Mouse (Mus musculus): ENCODE data around the gene Dph1.
A peak's percentile ranks its signal among the peaks of the same experiment; 100 is the strongest.

The Dph1 gene

DNA sequence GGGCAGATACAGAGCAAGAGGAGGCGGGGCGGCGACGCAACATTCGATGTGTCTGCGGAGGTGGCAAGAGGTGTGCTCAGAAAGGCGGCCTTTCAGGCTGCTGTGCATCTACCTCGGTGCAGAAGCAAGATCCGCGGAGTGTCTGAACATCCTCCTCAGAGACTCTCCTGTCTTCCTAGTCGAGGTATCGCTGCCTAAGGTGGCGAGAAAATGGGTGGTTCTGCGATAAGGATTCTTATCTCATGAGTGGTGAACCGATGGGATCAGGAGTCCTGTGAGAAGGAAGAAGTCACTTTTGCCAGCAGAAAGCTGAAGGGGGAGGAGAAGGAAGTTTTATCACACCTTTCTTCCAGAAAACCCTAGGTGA is 17.3 kb downstream of the Dph1 start:
- DNase-seq (ENCODE audit: low spot score) = no peak

DNA sequence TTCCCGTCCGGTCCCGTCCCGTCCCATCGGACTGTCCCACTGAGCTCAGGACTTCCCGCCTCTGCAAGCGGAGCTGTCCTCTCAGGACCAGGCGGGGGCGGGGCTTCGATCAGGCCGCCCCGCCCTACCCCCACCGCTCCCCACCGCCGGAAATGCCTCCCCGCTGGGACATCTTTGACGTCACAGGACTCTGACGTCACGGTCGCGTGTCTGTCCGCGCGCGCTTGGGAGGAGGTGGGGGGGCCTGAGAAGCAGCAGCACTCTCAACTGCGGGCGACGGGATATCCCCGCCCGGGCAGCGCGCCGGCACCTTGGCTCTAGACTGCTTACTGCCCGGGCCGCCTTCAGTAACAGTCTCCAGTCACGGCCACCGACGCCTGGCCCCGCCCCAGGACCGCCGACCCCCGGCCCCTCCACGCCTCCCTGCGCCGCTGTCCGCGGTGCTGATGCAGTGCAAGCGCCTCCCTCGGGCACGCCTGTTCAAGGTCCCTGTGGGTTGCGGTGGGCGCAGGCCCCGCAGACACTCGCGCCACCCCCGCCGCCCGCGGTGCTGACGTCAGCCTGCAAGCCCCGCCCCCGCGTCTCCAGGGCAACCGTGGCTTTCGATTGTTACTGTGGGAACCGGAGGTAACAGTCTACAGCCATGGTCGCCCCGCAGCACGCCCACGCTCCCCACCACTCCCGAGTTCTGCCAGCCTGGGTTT is 17.8 kb downstream of the Dph1 start:
- peak; percentile 88 for DNase-seq (ENCODE audit: low spot score)

DNA sequence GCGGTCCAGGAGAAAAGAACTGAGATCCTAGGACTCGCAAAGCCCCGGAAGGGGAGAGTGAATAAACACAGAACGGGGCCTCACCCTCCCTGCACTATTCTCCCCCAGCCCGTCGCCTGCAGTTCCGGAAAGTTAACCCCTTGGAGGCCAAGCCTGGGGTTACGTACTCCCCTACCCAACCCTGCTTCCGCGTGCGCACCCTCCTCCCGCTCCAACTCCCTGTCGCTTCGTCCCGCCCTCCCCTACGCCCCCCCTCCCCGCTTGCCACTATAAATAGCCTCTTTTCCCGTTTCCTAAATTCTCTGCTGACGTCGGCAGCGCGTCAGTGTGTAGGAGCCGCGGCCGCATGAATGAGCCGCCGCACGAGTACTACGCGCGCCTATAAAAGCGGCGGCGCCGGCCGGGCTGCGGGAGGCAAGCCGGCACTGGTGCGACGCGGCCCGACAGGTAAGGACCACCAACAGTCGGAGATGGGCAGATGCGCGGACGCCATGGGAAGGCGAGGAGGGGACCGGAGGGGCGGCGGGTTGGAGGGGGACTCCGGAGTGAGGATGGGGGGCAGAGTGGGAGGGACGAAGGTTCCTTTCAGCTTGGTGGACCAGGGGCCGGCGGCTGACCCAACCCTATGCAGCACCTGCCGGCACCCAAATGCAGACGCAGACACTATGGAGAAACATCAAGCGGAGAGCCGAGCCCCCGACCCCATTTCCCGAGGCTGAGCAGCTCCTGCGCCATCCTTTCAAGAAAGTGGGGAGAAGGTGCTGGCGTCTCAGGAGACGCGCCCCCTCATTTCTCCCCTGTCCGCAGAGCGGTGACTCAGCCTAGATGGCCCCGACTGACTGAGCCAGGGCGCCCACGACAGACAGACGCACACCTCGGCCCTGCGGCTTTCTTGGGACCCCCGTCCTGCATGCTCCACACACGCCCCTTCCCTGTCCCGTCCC is 18.6 kb downstream of the Dph1 start:
- DNase-seq (ENCODE audit: low spot score) = no peak

DNA sequence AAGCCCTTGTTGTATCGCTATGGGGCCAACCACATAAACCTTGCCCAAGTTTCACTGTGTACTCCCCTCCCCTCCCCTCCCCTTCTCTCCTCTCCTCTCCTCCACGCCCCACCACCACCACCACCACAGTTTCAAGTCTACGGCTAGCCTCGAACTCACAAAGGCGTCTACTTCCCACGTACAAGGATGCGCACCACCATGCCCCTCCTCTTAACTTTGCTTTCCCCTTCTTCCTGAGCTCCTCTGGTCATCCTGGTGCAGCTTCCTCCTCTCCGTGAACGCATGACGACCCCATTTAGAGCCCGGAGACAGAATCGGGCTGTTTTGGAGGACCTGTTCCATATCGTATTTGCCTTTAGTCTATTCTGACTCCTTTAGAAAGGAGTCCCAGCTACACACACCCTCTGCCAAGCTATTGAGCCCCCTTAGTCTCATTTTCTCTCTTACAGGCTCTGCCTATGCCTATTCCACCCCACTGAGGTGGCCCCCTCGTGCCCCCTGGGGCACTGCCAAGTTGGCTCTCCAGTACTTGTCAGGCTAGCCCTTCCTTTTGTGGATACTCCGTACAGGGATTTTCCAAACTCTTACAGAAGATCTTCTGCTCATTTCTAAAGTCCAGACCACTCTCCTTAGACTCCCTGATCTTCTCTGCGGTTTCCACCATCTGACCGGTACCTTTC is 19.7 kb downstream of the Dph1 start:
- DNase-seq (ENCODE audit: low spot score) = no peak

DNA sequence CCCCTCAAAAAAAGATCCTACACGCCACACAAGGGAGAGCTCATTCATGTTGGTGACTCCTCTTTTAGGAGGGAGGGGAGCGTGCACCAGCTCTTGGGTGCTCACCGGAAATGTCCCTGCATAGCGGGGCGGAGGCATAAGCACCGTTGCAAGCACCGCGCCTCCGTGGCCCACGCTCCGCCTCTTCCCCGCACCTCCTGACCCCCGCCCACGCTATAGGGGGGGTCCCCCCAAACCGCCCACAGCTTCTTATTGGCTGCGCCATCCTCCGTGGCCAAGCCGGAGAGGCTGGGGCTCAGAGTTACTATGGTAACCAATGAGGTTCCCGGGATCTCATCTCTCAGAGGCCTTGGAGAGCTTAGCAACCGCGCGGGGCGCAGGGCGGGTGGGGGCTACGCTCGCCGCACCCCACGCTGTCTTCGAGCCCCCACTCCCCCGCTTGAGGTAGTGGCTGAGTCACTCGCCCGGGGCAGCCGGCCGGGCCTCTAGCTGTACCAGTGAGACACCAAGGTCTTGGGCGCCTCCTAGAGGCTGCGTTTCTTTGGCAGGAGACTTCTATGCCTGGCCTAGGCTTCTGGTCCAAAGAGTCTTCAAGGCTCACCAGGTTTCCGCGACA is 20.8 kb downstream of the Dph1 start:
- peak; percentile 93 for DNase-seq (ENCODE audit: low spot score)

DNA sequence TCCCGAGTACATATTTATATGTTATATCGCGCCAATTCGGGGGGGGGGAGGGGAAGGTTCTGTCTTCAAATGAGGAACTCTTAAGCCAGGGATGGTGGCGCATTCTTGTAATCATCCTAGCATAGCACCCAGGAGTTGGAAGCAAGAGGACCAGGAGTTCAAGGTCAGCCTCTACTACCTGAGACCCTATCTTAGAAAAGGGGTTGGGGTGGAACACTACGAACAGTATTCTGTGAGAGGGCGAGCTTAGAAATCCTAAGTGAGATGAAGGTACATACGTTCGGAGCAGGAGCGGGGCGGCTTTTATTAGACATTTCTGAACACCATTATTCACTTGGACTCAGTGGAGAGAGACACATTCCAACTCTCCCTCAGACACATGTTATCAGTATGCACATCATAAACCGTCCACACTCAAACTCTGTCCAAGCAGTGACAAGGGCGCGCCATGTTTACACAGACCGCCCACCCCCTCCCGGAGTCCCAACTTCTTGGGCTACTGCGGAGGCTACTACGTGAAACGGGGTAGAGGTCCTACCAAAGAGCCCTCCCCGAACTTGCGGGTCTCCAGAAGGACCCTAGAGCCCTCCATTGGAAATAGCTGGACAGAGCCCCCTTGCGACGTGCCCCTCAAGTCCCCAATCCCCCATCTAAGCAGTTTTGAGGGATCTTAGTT is 21.5 kb downstream of the Dph1 start, which contains the start of gene Hic1:
Gene Hic1, minus strand, starts transcription at position 115 of the 676 bp plus-strand sequence.
- no peak for DNase-seq (ENCODE audit: low spot score)

DNA sequence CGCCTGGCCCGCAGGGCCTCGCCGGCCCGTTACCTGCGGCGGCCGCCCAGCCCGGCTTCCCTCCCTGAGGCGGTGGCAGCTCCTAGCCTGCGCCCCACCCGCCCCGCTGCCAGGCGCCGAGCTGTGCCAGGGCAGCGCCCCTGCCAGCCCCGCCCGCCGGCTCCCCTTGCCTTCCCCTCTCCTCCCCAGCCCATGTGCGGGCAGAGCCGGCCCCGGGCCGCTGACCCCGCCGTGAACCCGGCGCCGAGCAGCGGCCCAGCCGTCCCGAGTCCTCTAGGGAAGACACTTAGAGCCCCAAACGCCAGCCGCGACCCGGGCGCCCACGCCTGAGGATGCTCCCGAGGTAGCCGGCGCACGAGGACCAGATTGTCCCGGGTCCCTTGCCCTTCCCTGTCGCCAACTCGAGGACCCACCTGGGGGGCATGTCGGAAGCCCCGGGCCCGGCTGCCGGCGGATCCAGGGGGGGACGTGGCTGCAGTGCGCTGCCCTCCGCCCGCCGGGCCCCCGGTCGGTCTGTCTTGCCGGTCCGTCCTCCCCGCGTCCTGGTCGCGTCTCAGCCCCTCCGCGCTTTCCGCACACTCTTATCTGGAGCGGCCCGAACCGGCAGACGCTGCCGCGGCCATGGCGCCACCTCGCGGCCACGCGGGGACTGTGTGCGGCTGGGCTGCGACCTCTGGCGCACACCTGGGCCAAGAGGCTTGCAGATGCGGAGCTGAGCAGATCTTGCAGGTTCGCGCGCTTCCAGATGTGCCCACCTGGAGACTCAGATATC is 22.3 kb downstream of the Dph1 start:
- DNase-seq (ENCODE audit: low spot score) = peak; percentile 91

DNA sequence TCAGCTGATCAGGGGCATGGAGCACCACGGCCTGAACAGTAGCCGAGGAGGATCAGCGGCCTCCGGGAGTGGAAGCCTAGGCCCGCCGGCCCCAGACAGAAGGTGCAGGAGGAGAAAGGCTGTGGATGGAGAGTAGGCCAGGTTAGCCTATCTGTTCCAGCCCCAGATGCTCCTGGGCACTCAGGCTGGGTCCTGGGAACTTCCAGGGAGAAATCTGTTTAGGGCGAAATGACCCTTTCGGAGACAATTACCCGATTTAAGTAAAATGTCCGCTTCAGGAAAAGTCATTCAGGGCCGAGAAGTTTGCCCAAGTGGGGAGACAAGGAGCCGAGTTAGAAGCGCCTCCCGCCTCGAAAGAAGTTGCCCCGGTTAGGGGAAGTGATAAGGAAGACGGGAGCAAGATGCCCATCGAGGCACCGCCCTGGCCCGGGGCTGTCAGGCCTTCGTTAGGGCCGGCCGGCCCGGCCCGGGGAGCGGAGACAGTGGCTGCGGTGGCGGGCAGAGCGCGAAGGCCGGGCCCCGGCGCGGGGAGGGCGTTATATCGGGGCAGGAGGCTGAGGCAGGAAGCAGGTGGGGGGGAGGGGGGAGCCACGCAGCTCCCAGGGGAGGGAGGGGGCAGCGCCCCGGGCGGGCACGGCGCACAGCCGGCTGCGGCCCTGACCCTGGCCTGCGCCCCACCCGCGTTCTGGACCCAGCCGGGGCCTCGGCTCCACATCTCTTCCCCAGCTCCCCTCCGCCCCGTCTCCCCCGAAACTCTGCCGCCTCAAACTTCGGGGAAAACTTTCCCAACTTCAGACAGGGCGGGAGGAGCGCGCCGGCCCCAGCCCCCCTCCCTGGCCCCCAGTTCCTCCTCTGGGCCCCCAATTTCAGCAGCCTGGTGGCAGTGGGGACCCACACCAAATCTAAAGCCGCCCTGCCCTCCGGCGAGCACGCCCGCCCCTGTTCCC is 23.1 kb downstream of the Dph1 start:
- no peak for DNase-seq (ENCODE audit: low spot score)

DNA sequence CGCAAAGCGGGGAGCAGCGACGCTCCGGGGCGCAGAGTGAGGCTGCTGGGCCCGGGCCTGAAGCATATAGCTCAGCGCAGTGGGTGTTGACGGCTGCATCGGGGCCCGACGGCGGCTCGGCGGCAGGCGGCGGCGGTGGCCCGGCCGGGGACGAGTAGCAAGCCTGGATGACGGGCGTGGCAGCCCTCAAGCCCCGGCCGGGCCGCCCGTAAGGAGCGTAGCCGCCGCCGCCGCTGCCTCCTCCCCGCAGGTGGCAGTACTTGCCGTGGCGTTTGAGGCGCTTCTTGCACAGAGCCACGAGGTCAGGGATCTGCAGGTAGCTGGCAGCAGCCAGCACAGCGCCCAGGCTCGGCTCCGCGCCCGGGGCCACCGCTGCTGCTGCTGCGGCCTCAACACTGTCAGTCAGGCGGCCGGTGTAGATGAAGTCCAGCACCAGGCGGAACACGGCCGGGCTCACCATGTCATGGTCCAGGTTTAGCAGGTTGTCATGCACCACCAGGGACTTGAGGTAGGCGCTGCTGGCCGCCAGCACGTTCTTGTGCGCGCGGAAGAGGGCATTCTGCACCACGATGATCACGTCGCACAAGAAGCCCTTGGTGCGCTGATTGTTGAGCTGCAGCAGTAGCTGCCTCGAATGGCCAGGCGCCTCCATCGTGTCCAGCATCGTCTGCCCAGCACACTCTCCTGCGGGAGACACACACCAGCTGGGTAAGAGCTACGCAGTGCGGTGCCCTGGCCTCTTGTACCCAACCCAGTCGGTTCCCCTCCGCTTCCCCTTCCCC is 24.0 kb downstream of the Dph1 start:
- peak; percentile 43 for DNase-seq (ENCODE audit: low spot score)

DNA sequence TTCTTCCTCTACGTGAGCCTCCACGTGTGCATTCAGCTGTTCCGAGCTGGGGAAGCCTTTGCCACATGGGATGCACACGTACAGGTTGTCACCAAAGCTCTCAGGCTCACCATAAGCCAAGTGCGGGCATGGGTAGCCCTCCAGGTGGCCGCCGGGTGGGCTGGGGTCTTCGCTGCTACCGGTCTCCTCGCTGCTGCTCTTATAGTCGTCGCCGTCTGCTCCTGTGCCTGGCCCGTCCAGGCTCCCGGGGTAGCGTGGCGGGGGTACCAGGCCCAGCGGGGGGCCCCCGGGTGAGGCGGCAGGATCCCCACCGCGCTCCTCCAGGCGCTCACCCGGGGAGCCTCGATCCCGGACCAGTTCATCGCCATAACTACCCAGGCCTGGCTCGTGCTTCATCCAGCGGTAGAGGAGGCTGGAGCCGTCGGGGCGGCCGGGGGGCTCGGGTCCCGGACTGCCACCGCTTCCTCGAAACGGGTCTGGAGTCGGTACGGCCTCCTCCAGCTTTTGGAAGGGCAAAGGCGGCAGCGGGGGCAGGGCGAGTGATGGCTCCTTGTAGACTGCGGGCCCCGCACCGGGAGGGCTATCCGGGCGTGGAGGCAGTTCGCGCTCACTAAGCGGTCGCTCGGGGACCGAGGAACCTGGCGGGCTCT is 24.7 kb downstream of the Dph1 start:
- DNase-seq (ENCODE audit: low spot score) = no peak

DNA sequence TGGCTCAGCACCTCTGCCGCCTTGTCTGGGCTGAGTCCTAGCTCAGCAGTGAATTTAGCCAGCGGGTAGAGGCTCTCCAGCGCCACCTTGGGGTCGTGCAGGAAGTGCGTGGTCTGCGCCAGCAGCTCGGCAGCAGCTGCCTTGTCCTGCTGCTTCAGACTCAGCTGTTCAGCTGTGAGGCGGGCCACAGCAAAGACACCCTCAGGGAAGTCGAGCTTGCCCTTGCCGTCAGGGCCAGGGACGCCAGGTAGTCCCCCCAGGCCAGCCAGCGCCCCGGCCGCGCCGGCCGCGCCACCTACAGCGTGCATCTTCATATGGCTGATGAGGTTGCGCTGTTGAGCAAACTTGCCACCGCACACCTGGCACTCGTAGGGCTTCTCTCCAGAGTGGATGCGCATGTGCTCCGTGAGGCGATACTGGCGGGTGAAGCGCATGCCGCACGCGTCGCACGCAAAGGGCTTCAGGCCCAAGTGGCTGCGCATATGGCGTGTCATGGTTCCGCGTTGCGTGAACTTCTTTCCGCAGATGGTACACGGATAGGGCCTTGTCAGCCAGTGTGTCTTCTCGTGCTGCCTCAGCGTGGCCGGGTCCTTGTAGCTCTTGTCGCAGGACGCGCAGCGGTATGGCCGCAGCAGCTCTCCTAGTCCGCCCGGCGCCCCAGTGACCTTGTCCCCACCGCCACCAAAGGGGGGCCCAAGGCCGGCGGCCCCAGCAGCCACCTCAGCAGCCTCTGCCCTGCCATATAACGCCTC is 25.4 kb downstream of the Dph1 start:
- peak; percentile 74 for DNase-seq (ENCODE audit: low spot score)

DNA sequence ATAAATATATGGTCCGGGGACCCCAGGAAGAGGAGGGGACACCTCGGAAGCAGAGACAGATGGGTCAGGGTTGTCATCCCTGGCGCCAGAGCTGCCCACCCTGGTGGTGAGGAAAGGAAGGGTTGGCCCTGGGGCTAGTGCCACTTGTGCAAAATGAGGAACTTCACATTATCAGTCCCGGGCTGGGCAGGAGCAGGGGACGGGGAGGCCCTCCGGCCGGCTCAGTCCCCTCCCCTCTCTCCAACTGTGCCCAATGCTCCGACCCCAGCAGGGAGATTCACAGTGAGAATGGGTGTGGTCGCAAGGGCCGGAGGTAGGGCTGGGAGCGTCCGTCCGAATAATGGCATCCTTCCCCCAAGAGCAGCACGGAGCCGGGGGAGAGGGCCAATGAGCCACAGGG is 26.3 kb downstream of the Dph1 start:
- DNase-seq (ENCODE audit: low spot score) = no peak

DNA sequence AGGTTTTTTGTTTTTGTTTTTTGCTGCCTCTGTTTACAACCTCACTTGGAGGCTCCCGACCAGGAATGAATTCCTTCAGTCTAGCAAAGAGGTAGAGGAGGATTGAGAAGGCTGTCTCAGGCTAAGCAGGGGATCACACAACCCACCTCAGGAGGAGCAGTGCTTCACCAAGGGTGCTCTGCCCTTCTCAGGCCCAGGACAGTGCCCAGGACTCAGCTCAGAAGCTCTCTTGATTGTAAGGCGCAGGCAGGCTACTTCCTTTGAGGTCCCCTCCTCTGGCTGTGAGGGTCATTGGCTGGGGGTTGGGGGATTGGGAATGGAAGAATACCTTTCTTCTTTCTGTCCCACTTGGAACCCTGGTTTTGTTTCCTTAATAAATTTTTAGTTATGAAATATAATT is 27.0 kb downstream of the Dph1 start:
- no peak for DNase-seq (ENCODE audit: low spot score)

DNA sequence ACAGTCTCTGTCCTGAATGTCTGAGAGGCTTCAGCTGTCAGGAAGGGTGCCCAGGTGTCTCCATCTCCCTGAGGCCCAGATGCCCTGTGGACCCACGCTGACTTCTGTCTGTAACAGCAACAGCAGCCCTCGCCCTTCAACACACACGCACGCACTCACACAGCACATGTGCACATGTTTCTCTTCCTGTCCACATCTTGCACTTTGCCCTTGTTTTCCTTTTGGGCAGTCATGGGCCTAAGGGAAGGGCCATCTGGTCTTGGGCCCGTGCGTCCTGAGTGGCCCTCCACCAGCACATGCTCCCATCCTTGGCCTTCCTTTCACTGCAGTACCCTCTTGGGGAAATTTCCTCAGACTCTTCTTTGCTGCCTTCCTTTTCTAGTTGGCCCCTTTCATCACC is 27.7 kb downstream of the Dph1 start:
- no peak for DNase-seq (ENCODE audit: low spot score)

DNA sequence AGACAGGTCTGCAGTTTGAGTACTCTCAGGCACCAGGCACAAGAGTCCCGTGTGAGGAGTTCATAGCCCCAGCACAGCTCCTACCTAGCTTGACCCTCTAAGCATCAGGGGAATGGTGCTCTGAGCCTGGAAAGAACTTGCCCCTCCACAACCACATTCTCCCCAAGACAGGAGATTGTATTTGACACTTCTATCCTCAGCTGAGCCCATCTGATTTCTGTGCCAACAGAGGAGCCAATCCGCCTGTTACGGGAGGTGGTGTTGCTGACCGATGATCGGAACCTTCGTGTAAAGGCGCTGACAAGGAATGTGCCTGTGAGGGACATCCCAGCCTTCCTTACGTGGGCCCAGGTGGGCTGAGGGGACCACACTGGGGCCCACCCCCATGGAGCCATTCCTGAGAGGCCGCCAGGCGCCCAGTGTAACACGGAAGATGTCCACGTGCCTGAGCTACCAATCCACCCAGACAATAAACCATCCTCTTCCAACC is 28.4 kb downstream of the Dph1 start:
- no peak for DNase-seq (ENCODE audit: low spot score)

DNA sequence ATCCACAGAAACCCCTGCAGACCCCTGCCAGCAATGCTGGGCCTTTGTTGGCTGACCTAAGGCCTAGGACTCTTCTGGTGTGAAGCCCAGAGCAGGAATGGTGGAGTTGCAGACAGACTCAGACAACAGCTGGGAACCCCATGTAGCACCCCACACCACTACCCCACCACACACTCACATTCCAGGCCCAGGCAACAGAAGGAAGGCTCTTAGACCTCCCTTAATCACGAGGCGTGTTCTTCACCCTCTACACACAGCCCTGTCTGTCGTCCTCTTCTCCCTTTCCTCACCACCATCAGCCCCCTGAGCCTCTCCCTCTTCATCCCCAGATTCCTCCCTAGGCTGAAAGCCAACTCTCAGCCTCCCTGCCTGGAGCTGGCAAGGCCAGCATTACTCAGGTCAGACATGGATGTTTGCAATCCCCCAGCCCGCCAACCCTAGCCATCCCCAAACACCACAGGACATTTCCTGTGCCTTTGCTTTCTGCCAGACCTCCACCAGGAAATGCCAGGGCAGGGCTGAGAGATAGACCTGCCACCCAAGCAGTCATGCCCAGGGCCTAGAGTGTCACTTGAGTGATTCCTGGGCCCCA is 29.5 kb downstream of the Dph1 start:
- no peak for DNase-seq (ENCODE audit: low spot score)

DNA sequence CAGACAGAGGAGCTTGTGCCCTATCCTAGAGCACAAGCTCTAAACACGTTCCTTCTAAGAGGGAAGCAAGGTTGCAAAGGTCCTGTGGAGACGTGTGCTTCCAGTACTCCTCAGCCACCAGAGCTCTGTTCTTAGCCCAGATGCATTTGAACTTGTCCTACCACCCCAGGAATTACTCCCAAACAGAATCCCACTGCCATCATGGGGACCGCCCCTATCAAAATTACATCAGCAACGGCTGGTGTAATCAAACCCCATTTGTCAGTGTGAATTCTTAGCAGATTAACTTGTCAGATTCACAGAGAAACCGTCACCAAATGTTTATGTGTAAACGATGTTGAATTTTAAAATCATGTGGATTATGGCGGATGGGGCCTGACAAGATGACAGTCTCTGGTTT is 30.1 kb downstream of the Dph1 start:
- no peak for DNase-seq (ENCODE audit: low spot score)

Data from embryo, embryonic 10 days (tissue).